Mouse (Mus musculus) heart, postnatal 36 days (tissue): ENCODE measurements around the gene Sema5b. TPM values are rescaled to one million over a fixed set of nuclear protein-coding genes. Genes with fewer than 3 reads are reported as not detected.
"Not testable (repeated sequence)": the region's sequence is repeated elsewhere in the genome, so short reads cannot be mapped to it uniquely, and the experiment has no call there.

ENCODE experiments used
- DNase-seq, 2 experiments: peaks; one replicate each; pipeline ENCODE4 v3.0.0; 2021 to 2022
- intact Hi-C: fragments of 180-260 bp; cut with DNase I; formaldehyde crosslinking; loops from one replicate; pipeline ENCODE4 v1.15.1; 2025
- total RNA-seq, 2 experiments: library from RNA; stranded (reverse); gene quantifications; 2 replicates each; pipeline ENCODE4 v1.2.3; 2021

Sema5b gene
- total RNA-seq, 2 experiments from 2014 or later = 0.83 to 1.7 TPM

- DNase-seq = no peak
- intact Hi-C loops = no loop called here
Observed at GRCm38 (mm10) chr16:35545723-35546122, 4.8 kb downstream of the Sema5b start.

GRCm38 (mm10) chr16:35547966-35548365 is 7.0 kb downstream of the Sema5b start:
- DNase-seq = no peak
- intact Hi-C loops = no loop called here

- intact Hi-C loops = no loop called here
- no peak for DNase-seq
Observed at GRCm38 (mm10) chr16:35549354-35549753, 8.4 kb downstream of the Sema5b start.

GRCm38 (mm10) chr16:35555596-35556482 is 14.9 kb downstream of the Sema5b start:
- intact Hi-C loops = no loop called here
- no peak for DNase-seq

- intact Hi-C loops = no loop called here
Observed at GRCm38 (mm10) chr16:35557038-35557437, 16.1 kb downstream of the Sema5b start.

GRCm38 (mm10) chr16:35561541-35561940 is 20.6 kb downstream of the Sema5b start:
- intact Hi-C loops = no loop called here
- DNase-seq = no peak

More at GRCm38 (mm10) chr16:35557038-35557437, 16.1 kb downstream of the Sema5b start:
- DNase-seq = no peak

GRCm38 (mm10) chr16:35564246-35564905 is 23.4 kb downstream of the Sema5b start:
- DNase-seq = no peak
- intact Hi-C loops = no loop called here

GRCm38 (mm10) chr16:35565601-35566000 is 24.7 kb downstream of the Sema5b start:
- DNase-seq, intact Hi-C loops: not testable (repeated sequence)

- intact Hi-C loops = no loop called here
- DNase-seq = no peak
Observed at GRCm38 (mm10) chr16:35568225-35568880, 27.4 kb downstream of the Sema5b start.

- intact Hi-C loops = no loop called here
- no peak for DNase-seq
Observed at GRCm38 (mm10) chr16:35569347-35569746, 28.4 kb downstream of the Sema5b start.

GRCm38 (mm10) chr16:35569758-35570157 is 28.8 kb downstream of the Sema5b start:
- DNase-seq = no peak
- intact Hi-C loops = no loop called here

- no peak for DNase-seq
- intact Hi-C loops = no loop called here
Observed at GRCm38 (mm10) chr16:35570627-35571026, 29.7 kb downstream of the Sema5b start.

- intact Hi-C loops = no loop called here
- DNase-seq = no peak
Observed at GRCm38 (mm10) chr16:35573586-35573985, 32.6 kb downstream of the Sema5b start.

GRCm38 (mm10) chr16:35577181-35577941 is 36.4 kb downstream of the Sema5b start:
- intact Hi-C loops = no loop called here
- DNase-seq = no peak

- DNase-seq = no peak
- intact Hi-C loops = no loop called here
Observed at GRCm38 (mm10) chr16:35581299-35581698, 40.4 kb downstream of the Sema5b start.

- DNase-seq = no peak
- intact Hi-C loops = no loop called here
Observed at GRCm38 (mm10) chr16:35583551-35584080, 42.7 kb downstream of the Sema5b start.

- DNase-seq = no peak
- intact Hi-C loops = no loop called here
Observed at GRCm38 (mm10) chr16:35585126-35585694, 44.3 kb downstream of the Sema5b start.

GRCm38 (mm10) chr16:35587046-35587779 is 46.3 kb downstream of the Sema5b start:
- intact Hi-C loops = no loop called here
- DNase-seq = no peak

GRCm38 (mm10) chr16:35587866-35588465 is 47.0 kb downstream of the Sema5b start:
- no peak for DNase-seq
- intact Hi-C loops = no loop called here
